Mouse (Mus musculus) limb, embryonic 11.5 days (tissue): ENCODE measurements around the gene Psrc1. TPM values are rescaled to one million over a fixed set of nuclear protein-coding genes. Genes with fewer than 3 reads are reported as not detected.

Experiments
- ATAC-seq: fragments of 200-750 bp; cut with Nextera tagmentation; 2 replicates; pipeline ENCODE4 v1.8.0; 2017; ENCODE audit warnings: low read depth; ENCODE audit not compliant: insufficient number of reproducible peaks, low FRiP score, low TSS enrichment
- DNase-seq: peaks from one replicate; pipeline ENCODE4 v3.0.0-alpha.2; 2015; ENCODE audit warnings: low spot score
- H3K27ac ChIP-seq: fragments of 300-500 bp; sonication (generic); replicated peaks from 2 replicates; pipeline ENCODE4 v1.5.1; 2014; ENCODE audit warnings: low read depth, mild to moderate bottlenecking, low read length
- H3K27me3 ChIP-seq: fragments of 300-500 bp; sonication (generic); 2 replicates; pipeline ENCODE4 v1.6.1; 2014; ENCODE audit warnings: mild to moderate bottlenecking, low read length, mixed read lengths; ENCODE audit not compliant: control insufficient read depth, insufficient read depth
- H3K36me3 ChIP-seq: fragments of 300-500 bp; sonication (generic); 2 replicates; pipeline ENCODE4 v1.6.1; 2014; ENCODE audit warnings: mild to moderate bottlenecking, low read length, moderate library complexity, mixed read lengths; ENCODE audit not compliant: control insufficient read depth, insufficient read depth
- H3K4me1 ChIP-seq: fragments of 300-500 bp; sonication (generic); 2 replicates; pipeline ENCODE4 v1.6.1; 2014; ENCODE audit warnings: low read length, mixed read lengths; ENCODE audit not compliant: control insufficient read depth, insufficient read depth
- H3K4me2 ChIP-seq: fragments of 300-500 bp; sonication (generic); 2 replicates; pipeline ENCODE4 v1.6.1; 2014; ENCODE audit warnings: low read depth, mild to moderate bottlenecking, moderate library complexity; ENCODE audit not compliant: severe bottlenecking
- H3K4me3 ChIP-seq: fragments of 300-500 bp; sonication (generic); 2 replicates; pipeline ENCODE4 v1.5.1; 2014; ENCODE audit warnings: low read depth, low read length
- H3K9ac ChIP-seq: fragments of 300-500 bp; sonication (generic); 2 replicates; pipeline ENCODE4 v1.6.1; 2014; ENCODE audit warnings: mild to moderate bottlenecking, low read length
- H3K9me3 ChIP-seq: fragments of 300-500 bp; sonication (generic); 2 replicates; pipeline ENCODE4 v1.6.1; 2016; ENCODE audit warnings: low read length; ENCODE audit not compliant: control insufficient read depth
- WGBS: fragments of 180-500 bp; shearing (Covaris S2); extraction: QIAGEN DNeasy Blood & Tissue Kit; methylation state at CpG from one replicate; pipeline ENCODE4 v1.1.7; 2014; 5-methylcytosine and 5-hydroxymethylcytosine counted together
- polyA plus RNA-seq: library from polyadenylated mRNA; unstranded; fragments of >200 nt; fragmentation: Nextera tagmentation; extraction: Ambion mirVana; gene quantifications from 2 replicates; pipeline ENCODE4 v1.2.1, GENCODE M21; 2014

Psrc1 gene
- 79.5 TPM in 2 replicates for polyA plus RNA-seq

- H3K36me3 ChIP-seq: no peaks in the 10 kb centered on the region; the same call in 1 of the 2 replicates
- H3K4me2 ChIP-seq: peak within 1 kb of the TSS; percentile 88
- H3K9ac ChIP-seq: peak within 1 kb of the TSS; percentile 63
- no peaks in the 10 kb centered on the region for H3K27me3 ChIP-seq
- ATAC-seq: peak; percentile 90
- H3K4me3 ChIP-seq: peak within 1 kb of the TSS; percentile 54
- H3K4me1 ChIP-seq: peaks cover 22% of the 10 kb centered on the region
- WGBS: 1% methylated on average over 44 of the region's 44 CpGs
- H3K9me3 ChIP-seq: no peaks in the 10 kb centered on the region
- peak; percentile 94 for DNase-seq
- H3K27ac ChIP-seq: peak within 1 kb of the TSS; percentile 16; the same call in 1 of the 2 replicates
Measured at GRCm38 (mm10) chr3:108383485-108384354, at the start of gene Psrc1. Gene Psrc1 (plus strand): TSS chr3:108383839.

- Histone ChIP-seq H3K4me2 (no peak overlapping the region), H3K4me3 (no peak overlapping the region), H3K9me3 (no peaks in the 10 kb centered on the region), H3K9ac (no peak overlapping the region), H3K36me3 (0 out of 2 replicates have a peak, but pooled peaks cover 2% of the 10 kb centered on the region), H3K4me1 (no peaks in the 10 kb centered on the region), H3K27me3 (no peaks in the 10 kb centered on the region), H3K27ac (no peak overlapping the region)
- ATAC-seq (no peak), DNase-seq (no peak)
- WGBS: 89% methylated on average over 5 of the region's 5 CpGs
Measured at GRCm38 (mm10) chr3:108336878-108337277, 46.8 kb upstream of the Psrc1 start.

DNA sequence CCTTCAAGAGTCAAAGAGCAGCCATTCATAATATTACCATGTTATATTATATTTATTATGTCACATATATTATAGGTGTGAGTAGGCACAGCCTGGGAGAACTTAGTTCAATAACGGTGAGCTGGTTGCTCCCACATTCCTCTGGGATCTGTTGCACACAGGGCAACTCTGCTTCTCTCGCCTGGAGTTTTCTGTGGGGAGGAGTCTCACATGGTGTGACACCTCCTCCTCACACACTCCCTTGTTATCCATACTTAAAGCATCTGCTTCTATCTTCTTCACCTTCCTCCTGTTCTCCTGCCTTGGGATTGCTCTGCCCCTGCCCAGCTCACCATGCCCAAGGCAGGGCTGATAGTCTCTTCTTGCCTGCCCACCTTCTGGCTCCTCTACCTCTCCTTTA is 42.6 kb upstream of the Psrc1 start:
- Histone ChIP-seq H3K9ac (no peak overlapping the region), H3K27me3 (no peaks in the 10 kb centered on the region), H3K27ac (no peak overlapping the region), H3K36me3 (no peaks in the 10 kb centered on the region), H3K4me3 (no peak overlapping the region), H3K9me3 (no peaks in the 10 kb centered on the region), H3K4me1 (no peaks in the 10 kb centered on the region), H3K4me2 (no peak overlapping the region)
- ATAC-seq (no peak), DNase-seq (no peak)
- WGBS: 80% methylated on average over 2 of the region's 2 CpGs

GRCm38 (mm10) chr3:108342185-108342584 is 41.5 kb upstream of the Psrc1 start:
- Histone ChIP-seq H3K36me3 (0 out of 2 replicates have a peak, but pooled peaks cover 1% of the 10 kb centered on the region), H3K4me1 (no peaks in the 10 kb centered on the region), H3K4me2 (no peak overlapping the region), H3K9me3 (no peaks in the 10 kb centered on the region), H3K4me3 (no peak overlapping the region), H3K27me3 (no peaks in the 10 kb centered on the region), H3K9ac (no peak overlapping the region), H3K27ac (no peak overlapping the region)
- WGBS: 79% methylated on average over 7 of the region's 7 CpGs
- ATAC-seq: no peak
- DNase-seq: no peak

GRCm38 (mm10) chr3:108345855-108346254 is 37.8 kb upstream of the Psrc1 start:
- Histone ChIP-seq H3K9ac (no peak overlapping the region), H3K9me3 (no peaks in the 10 kb centered on the region), H3K4me3 (no peak overlapping the region), H3K4me2 (no peak overlapping the region), H3K36me3 (0 out of 2 replicates have a peak, but pooled peaks cover 2% of the 10 kb centered on the region), H3K27ac (no peak overlapping the region), H3K4me1 (no peaks in the 10 kb centered on the region), H3K27me3 (no peaks in the 10 kb centered on the region)
- DNase-seq: no peak
- 92% methylated on average over 7 of the region's 7 CpGs for WGBS
- no peak for ATAC-seq

DNA sequence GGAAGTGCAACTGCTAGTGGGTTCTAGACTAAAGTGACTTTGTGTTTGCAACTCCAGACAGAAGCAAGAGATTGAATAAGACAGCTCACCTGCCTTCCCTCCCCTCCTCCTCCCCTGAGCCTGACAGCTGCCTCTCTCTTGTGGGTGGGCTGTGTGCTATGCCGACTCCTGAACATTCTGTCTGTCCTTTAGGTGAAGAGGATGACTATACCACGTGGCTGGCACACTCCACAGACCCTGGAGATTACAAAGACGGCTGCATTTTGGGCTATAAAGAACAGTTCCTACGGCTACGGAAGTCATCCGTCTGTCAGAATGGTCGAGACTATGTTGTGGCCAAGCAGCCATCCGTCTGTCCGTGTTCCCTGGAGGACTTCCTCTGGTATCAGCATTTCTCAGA is 35.3 kb upstream of the Psrc1 start:
- WGBS: 82% methylated on average over 9 of the region's 9 CpGs
- DNase-seq (no peak), ATAC-seq (no peak)

DNA sequence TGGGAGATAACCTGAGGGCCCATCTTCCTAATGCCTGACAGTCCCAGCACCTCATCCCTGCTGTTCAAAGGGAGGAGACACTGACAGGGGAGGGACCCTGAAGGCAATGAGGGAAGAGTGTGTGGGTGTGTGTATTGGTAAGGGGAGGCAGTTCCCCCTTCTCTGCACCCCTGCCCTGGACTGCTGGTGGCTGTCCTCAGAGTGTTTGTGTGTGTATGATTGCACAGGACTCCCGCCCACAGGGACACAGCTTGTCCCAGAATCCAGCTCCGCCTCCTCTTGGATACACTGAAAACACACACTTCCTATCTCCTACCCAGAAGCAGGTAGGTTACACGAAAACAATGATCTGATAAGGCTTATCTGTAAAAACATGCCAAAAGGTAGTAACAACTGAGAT is 28.4 kb upstream of the Psrc1 start:
- DNase-seq (no peak), ATAC-seq (no peak)
- Histone ChIP-seq H3K4me2 (no peak overlapping the region), H3K4me1 (no peaks in the 10 kb centered on the region), H3K9ac (no peak overlapping the region), H3K4me3 (no peak overlapping the region), H3K36me3 (no peaks in the 10 kb centered on the region; the same call in 1 of the 2 replicates), H3K9me3 (no peaks in the 10 kb centered on the region), H3K27ac (no peak overlapping the region), H3K27me3 (no peaks in the 10 kb centered on the region)
- WGBS: 80% methylated on average over 3 of the region's 3 CpGs

More for the DNA sequence above, 35.3 kb upstream of the Psrc1 start:
- H3K36me3 ChIP-seq: peaks cover 2% of the 10 kb centered on the region; the same call in 1 of the 2 replicates
- no peak overlapping the region for H3K27ac ChIP-seq
- no peak overlapping the region for H3K4me2 ChIP-seq
- H3K27me3 ChIP-seq: no peaks in the 10 kb centered on the region
- H3K9me3 ChIP-seq: no peaks in the 10 kb centered on the region
- H3K4me3 ChIP-seq: no peak overlapping the region
- no peaks in the 10 kb centered on the region for H3K4me1 ChIP-seq
- no peak overlapping the region for H3K9ac ChIP-seq

GRCm38 (mm10) chr3:108357051-108357450 is 26.6 kb upstream of the Psrc1 start:
- no peaks in the 10 kb centered on the region; the same call in 1 of the 2 replicates for H3K36me3 ChIP-seq
- H3K9ac ChIP-seq: no peak overlapping the region

More at GRCm38 (mm10) chr3:108357051-108357450, 26.6 kb upstream of the Psrc1 start:
- Histone ChIP-seq H3K27me3 (no peaks in the 10 kb centered on the region), H3K4me1 (peaks cover 9% of the 10 kb centered on the region), H3K9me3 (no peaks in the 10 kb centered on the region), H3K27ac (no peak overlapping the region), H3K4me2 (no peak overlapping the region), H3K4me3 (no peak overlapping the region)
- DNase-seq (no peak), ATAC-seq (no peak)
- WGBS: 91% methylated on average over 10 of the region's 10 CpGs
